Mouse (Mus musculus): ENCODE results near the gene Ocel1.

DNA sequence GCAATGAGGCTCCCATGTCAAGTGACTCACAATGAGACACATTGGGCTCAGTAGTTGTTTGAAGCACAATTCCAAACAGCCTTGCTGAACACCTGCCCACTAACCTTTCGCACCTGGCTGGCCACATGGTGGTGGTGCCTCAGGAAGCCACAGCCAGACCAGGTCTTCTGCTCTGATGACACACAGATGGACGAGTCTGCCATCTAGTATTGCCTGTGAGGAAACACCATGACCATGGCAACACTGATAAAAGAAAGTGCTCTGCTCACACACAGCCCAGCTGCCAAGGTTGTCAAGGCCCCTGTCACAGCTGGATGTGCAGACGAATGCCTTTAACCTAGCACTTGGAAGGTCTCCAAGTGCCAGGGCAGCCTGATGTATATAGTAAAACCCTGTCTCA, 20.0 kb upstream of the Ocel1 start:
- TF ChIP-seq CTCF (IDR thresholded peaks at IDR 0.05; ENCODE audit: low read depth, low read length), result no peak
- no peak for TF ChIP-seq POLR2A (IDR thresholded peaks at IDR 0.05; ENCODE audit: insufficient read depth, low read length)
- no peak for TF ChIP-seq EP300 (IDR thresholded peaks at IDR 0.05; ENCODE audit: insufficient read depth, low read depth, low read length)

All from ES-Bruce4 (cell line).